Mouse (Mus musculus): Measurements from ENCODE around the gene Dst.

The Dst gene

GRCm38 (mm10) chr1:34106606-34107005, 198.6 kb downstream of the Dst start:
- no peak for DNase-seq

DNA sequence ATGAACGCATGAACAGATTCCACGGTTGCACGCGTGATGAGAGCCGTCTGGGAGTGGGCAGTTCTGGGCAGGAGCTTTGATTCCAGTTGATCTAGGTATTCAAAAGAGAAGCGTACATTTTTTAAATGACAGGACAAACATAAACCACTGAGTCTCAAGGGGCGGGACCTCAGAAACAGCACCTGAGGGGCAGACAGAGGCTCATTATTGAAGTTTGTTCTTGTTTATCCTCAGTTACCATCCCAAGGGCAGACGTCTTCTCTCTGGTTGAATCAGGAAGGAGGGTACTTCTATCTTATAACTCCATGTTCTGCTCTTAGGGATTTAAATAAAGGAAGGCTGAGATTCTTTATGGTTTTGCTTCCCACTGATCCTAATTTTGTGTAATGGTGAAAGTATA, 199.1 kb downstream of the Dst start:
- no peak for DNase-seq

GRCm38 (mm10) chr1:34109599-34110210, 201.7 kb downstream of the Dst start:
- DNase-seq = no peak

- DNase-seq = no peak
These were observed 202.8 kb downstream of the Dst start for GRCm38 (mm10) chr1:34110862-34111261.

- no peak for DNase-seq
These were observed 203.9 kb downstream of the Dst start for GRCm38 (mm10) chr1:34111954-34112353.

GRCm38 (mm10) chr1:34116444-34116843, 208.4 kb downstream of the Dst start:
- DNase-seq = no peak

DNA sequence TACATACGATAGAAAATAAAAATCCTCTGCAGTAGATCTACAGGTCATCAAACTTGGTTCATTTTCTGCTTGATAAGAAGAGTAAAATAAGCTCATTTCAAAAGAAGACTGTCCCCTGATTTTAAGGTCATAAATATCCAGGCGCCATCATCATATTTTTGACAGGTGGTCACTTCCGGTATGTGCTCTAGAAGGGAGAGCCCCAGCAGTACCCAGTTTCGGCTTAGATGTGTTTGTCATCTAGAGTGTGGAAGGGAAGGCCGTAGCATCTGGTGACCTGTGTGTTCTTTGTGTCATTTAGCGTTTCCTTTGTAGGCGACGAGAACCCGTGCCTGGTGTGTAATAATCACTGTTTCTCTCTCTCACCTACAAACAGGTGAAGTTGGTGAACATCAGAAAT, 209.0 kb downstream of the Dst start:
- DNase-seq = no peak

DNA sequence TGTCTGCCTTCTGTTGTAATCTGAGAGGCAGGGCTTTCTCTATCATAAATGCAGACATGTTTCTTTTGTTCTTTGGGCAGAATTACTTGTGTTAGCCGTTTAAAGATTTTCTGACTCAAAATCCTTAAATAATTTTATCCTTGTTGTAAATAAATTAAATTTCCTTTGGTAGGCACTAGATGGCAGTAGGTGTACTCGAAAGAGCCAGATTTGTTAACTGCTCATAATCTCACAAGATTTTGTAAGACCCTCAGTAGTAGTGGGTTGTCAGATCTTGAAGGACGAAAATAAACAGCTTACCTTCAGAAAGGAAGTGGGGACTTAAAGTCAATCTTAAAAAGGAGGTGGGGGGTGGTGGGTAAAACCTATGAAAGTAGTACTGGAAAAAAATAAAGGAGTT, 209.7 kb downstream of the Dst start:
- DNase-seq = no peak

GRCm38 (mm10) chr1:34120066-34120465, 212.0 kb downstream of the Dst start:
- DNase-seq = peak; percentile 39 to 56

- no peak for DNase-seq
These were observed 212.6 kb downstream of the Dst start for GRCm38 (mm10) chr1:34120602-34121001.

GRCm38 (mm10) chr1:34121157-34122015, 213.4 kb downstream of the Dst start:
- peak; percentile 76 to 82 for DNase-seq

DNA sequence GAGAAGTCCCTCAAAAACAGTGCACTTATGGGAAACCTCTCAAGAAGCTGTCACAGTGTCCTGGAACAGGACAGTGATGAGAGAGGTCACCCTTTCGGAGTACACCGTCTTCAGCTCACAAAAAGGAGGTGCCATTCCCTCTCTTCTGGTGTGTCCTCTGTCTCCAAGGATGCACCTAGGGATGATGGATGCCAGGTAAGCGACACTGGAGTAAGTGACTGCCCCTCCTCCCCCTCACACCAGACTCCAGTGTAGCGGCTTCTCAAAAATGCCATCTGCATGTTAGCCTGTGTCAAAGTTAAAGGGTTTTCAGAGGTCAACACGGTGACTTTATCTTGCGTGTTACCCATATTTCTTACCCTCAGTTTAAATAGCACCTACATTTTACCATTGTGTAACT, 214.2 kb downstream of the Dst start:
- DNase-seq = no peak

- DNase-seq = no peak
These were observed 214.9 kb downstream of the Dst start for GRCm38 (mm10) chr1:34122905-34123304.

DNA sequence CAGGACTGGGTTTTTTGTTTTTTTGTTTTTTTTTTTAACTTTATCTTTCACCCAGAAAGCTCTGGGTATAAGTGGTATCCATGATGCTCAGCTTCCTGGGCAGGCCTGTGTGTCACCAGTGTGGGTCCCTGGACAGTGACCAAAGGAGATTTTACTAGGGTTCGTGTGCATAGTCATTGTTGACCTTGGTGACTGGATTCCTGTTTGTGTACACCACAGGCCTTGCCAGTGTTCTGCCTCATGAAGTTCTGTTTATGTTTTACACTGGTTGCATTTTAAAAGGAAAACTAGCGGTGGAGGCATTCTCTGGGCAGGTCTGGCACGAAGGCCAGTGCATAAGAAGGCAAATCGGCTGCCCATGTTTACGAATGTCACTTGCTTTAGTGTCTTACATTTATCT, 215.3 kb downstream of the Dst start:
- DNase-seq = no peak

GRCm38 (mm10) chr1:34124376-34124775, 216.4 kb downstream of the Dst start:
- no peak for DNase-seq

- DNase-seq = no peak
These were observed 217.1 kb downstream of the Dst start for GRCm38 (mm10) chr1:34125148-34125547.

DNA sequence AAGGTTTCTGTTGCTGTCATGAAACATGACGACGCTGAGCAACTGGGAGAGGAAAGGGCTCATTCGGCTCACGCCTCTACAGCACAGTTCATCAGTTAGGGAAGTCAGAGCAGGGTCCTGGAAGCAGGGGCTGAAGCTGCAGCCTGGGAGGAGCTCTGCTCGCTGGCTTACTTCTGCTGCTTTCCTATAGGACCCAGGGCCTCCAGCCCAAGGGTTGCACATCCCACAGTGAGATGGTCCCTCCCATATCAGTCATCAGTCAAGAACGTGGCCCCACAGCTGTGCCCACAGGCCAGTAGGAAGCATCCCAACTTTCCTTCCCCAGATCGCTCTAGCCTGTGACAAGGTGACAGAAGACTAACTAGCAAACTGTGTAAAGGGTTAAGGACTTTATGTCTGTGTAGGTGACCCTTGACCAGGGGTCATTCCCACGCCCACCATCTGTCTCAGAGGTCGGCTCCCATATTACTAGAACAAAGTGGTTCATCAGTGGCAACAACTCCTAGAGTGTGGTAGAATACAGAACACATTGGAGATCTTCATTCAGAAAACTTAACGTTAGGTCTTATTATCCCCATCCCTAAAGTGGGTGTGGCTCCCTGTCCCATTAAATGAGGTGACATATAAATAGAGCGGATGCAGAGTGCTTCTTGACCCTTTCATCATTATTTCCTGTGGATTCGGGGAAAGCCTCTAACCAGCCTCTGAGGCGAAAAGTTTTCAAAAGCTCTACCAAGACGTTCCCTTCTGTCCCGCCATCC, 219.9 kb downstream of the Dst start:
- DNase-seq = no peak

DNA sequence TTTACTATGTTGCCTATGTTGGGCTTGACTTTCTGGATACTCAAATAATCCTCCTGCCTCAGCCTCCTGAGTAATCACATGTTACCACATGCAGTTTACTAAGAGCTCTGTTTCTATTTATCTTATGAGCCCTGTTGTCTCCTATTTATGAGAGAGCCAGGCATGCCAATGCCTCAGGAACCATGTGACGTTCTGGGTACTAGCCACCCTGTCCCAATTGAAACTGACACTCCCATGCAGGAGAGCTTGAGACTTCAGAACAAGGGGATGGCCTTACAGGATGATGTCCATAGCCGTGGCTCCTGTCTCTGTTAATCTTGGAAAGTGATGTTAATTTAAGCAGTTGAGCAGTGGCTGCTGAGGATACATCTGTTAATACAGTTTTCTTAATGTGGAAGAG, 220.8 kb downstream of the Dst start:
- DNase-seq = no peak

DNA sequence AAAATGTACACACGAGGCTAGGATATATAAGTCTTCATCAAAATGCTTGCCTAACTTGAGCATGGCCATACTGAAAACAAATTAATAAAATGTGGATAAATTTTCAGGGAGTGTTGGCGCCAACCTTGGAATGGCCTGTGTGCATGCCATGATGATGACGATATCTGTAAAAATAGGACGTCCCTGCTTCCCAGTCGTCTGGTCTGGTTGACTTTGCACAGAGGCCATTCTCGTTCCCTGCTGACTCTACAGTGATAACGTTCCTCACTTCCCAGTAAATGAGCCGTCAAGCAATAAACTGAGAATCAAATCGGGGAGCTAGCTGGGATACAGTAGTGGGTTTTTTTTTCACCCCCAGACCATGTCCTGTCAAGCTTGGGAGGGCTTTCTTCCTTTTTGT, 221.7 kb downstream of the Dst start:
- DNase-seq = no peak

GRCm38 (mm10) chr1:34130804-34131203, 222.8 kb downstream of the Dst start:
- no peak for DNase-seq

DNA sequence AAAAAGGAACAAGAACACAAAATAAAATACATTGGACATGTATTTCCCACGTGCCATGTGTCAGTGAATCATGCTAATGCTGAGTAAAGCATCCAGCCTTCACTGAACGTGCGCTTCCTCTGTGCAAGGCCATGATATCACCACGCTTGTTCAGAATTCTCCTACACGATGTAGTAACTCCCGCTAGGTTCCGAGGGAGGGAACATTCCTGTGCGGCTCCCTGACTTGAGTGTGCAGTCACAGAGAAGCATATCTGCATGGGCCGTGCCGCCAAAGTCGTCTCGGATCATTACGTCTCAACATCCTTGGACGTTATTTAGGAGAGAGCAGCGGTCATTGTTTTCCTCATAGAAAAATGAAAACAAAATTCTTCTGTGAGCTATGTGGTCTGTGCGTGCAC, 224.8 kb downstream of the Dst start:
- DNase-seq = no peak

DNA sequence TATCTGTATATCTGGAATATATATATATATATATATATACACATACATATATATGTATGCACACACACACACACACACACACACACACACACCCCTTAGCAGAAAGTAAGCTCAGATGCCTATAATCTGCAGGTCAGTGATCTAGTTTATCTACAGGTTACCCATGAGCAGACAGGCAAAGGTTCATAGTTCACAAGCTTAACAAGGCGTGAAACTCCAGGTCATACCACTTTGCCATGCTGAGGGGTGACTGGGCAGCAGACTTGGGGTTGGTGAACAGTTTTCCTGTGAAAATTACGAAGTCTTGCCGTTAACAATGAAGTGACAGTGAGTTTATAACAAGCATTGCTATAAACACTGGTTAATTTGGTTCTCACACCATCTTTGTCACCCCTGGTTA, 227.5 kb downstream of the Dst start:
- no peak for DNase-seq

- peak in 1 of 2 experiments; percentile 9 for DNase-seq
These were observed 231.3 kb downstream of the Dst start for GRCm38 (mm10) chr1:34139191-34139853.

Data from cerebellum, postnatal 14 days (tissue).